Mouse (Mus musculus) spleen, postnatal 36 days (tissue): ENCODE results near the gene Arhgap15.

Experiments used
- DNase-seq, 2 experiments: peaks; one replicate each; pipeline ENCODE4 v3.0.0; 2022; ENCODE audit warnings: low spot score in 2 of 2, mixed read lengths in 1 of 2

Gene Arhgap15

GRCm38 (mm10) chr2:44304971-44305808 is 556.6 kb downstream of the Arhgap15 start:
- no peak for DNase-seq

GRCm38 (mm10) chr2:44306137-44306536 is 557.5 kb downstream of the Arhgap15 start:
- DNase-seq = no peak

- DNase-seq = no peak
Measured at GRCm38 (mm10) chr2:44309124-44309523, 560.5 kb downstream of the Arhgap15 start.

GRCm38 (mm10) chr2:44309556-44309955 is 560.9 kb downstream of the Arhgap15 start:
- DNase-seq = no peak

GRCm38 (mm10) chr2:44310095-44310748 is 561.6 kb downstream of the Arhgap15 start:
- no peak for DNase-seq

- DNase-seq = no peak
Measured at GRCm38 (mm10) chr2:44311216-44311615, 562.6 kb downstream of the Arhgap15 start.

- no peak for DNase-seq
Measured at GRCm38 (mm10) chr2:44313573-44313972, 564.9 kb downstream of the Arhgap15 start.

GRCm38 (mm10) chr2:44318436-44318835 is 569.8 kb downstream of the Arhgap15 start:
- DNase-seq = no peak

GRCm38 (mm10) chr2:44319479-44319878 is 570.9 kb downstream of the Arhgap15 start:
- DNase-seq = no peak

- no peak for DNase-seq
Measured at GRCm38 (mm10) chr2:44323813-44324212, 575.2 kb downstream of the Arhgap15 start.

- no peak for DNase-seq
Measured at GRCm38 (mm10) chr2:44333295-44333694, 584.7 kb downstream of the Arhgap15 start.

GRCm38 (mm10) chr2:44334006-44334405 is 585.4 kb downstream of the Arhgap15 start:
- no peak for DNase-seq

GRCm38 (mm10) chr2:44334517-44334916 is 585.9 kb downstream of the Arhgap15 start:
- no peak for DNase-seq

- DNase-seq = no peak
Measured at GRCm38 (mm10) chr2:44336720-44337354, 588.2 kb downstream of the Arhgap15 start.

GRCm38 (mm10) chr2:44338467-44338866 is 589.8 kb downstream of the Arhgap15 start:
- DNase-seq = no peak

- DNase-seq = no peak
Measured at GRCm38 (mm10) chr2:44341091-44341571, 592.5 kb downstream of the Arhgap15 start.

- no peak for DNase-seq
Measured at GRCm38 (mm10) chr2:44344861-44345260, 596.2 kb downstream of the Arhgap15 start.

- DNase-seq = no peak
Measured at GRCm38 (mm10) chr2:44345325-44345945, 596.8 kb downstream of the Arhgap15 start.

GRCm38 (mm10) chr2:44346184-44346583 is 597.6 kb downstream of the Arhgap15 start:
- no peak for DNase-seq

- DNase-seq = no peak
Measured at GRCm38 (mm10) chr2:44347781-44348180, 599.2 kb downstream of the Arhgap15 start.

GRCm38 (mm10) chr2:44349101-44349500 is 600.5 kb downstream of the Arhgap15 start:
- DNase-seq = no peak

GRCm38 (mm10) chr2:44352885-44353284 is 604.3 kb downstream of the Arhgap15 start:
- no peak for DNase-seq
